Mouse (Mus musculus) ES-Bruce4 (cell line): ENCODE results near the gene Slc2a13.

Experiments
- CTCF ChIP-seq: IDR thresholded peaks from one replicate; pipeline ENCODE4 v1.8.1; 2011; ENCODE audit warnings: low read depth, low read length
- EP300 ChIP-seq: IDR thresholded peaks from 2 replicates; pipeline ENCODE4 v1.6.1; 2011; ENCODE audit warnings: low read depth, low read length; ENCODE audit not compliant: insufficient read depth

- TF ChIP-seq CTCF: no peak
- TF ChIP-seq EP300: no peak
Observed at GRCm38 (mm10) chr15:91615532-91615931, 42.5 kb upstream of the Slc2a13 start.
